Mouse (Mus musculus) brain, embryonic 14.5 days (tissue): ENCODE data around the gene Fcnb. TPM values are rescaled to one million over a fixed set of nuclear protein-coding genes. Genes with fewer than 3 reads are reported as not detected.
A peak's percentile ranks its signal among the peaks of the same experiment; 100 is the strongest.

Source experiments
- DNase-seq: peaks from one replicate; pipeline ENCODE4 v3.0.0-alpha.2; 2011; ENCODE audit warnings: low read depth
- CTCF ChIP-seq: fragments of 200-500 bp; IDR thresholded peaks from 2 replicates; pipeline ENCODE4 v1.5.1; 2012; ENCODE audit warnings: inconsistent platforms, mild to moderate bottlenecking, moderate library complexity, borderline replicate concordance; ENCODE audit not compliant: insufficient read depth, insufficient read length; ENCODE audit errors: extremely low read depth
- POLR2A ChIP-seq: fragments of 200-500 bp; IDR thresholded peaks from 2 replicates; pipeline ENCODE4 v1.6.1; 2012; ENCODE audit warnings: mild to moderate bottlenecking, inconsistent platforms, borderline replicate concordance; ENCODE audit not compliant: poor library complexity, insufficient read depth, insufficient read length, severe bottlenecking; ENCODE audit errors: extremely low read depth
- polyA plus RNA-seq: library from polyadenylated mRNA; depleted of rRNA; stranded (reverse); fragments of >200 nt; gene quantifications from 2 replicates; pipeline ENCODE4 v1.2.3, GENCODE M21; 2012

Fcnb gene
- polyA plus RNA-seq, 1 experiment, result 0.14 TPM

DNA sequence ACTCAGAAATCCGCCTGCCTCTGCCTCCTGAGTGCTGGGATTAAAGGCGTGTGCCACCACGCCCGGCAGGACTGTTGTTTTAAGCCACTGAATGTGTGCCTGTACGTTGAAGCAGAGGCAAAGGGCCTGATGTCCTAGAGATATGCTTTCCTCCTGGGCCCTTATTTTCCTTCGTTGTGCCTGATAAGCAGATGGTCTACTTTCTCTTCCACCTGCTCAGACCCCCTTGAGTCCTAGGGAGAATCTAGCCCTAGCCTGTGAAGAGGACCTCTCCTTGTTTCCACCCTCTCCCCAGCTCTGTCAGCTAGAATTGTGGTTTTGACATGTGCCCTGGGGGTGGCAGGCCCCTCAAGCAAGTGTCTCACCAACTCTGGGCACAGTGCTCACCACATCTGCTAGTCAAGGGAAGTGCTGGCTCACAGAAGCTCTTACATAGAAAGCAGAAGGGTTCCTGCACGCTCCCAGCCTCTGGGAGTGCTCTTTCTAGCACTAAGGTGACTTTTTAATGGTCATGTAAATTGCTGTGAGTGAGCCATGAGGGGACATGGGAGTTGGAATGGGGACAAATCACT is 9.0 kb downstream of the Fcnb start:
- no peak for DNase-seq
- TF ChIP-seq POLR2A, result no peak
- no peak for TF ChIP-seq CTCF

DNA sequence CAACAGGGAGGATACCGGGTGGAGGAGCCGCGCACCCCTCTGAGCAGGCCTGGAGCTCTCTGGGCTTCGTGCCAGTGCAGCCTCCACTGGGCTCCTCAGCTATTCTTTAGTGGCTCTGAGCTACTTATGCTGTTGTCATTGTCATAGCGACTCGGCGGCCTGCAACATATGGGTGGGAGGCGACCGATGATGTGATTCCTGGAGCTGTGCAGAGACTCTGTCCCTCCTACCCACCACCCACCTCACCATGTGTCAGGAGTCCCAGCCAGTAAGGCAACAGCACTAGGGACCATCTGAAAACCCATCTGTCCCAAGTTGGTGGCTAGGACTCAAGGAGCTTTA is 16.2 kb downstream of the Fcnb start:
- TF ChIP-seq CTCF (no peak), POLR2A (no peak)
- peak; percentile 94 for DNase-seq

DNA sequence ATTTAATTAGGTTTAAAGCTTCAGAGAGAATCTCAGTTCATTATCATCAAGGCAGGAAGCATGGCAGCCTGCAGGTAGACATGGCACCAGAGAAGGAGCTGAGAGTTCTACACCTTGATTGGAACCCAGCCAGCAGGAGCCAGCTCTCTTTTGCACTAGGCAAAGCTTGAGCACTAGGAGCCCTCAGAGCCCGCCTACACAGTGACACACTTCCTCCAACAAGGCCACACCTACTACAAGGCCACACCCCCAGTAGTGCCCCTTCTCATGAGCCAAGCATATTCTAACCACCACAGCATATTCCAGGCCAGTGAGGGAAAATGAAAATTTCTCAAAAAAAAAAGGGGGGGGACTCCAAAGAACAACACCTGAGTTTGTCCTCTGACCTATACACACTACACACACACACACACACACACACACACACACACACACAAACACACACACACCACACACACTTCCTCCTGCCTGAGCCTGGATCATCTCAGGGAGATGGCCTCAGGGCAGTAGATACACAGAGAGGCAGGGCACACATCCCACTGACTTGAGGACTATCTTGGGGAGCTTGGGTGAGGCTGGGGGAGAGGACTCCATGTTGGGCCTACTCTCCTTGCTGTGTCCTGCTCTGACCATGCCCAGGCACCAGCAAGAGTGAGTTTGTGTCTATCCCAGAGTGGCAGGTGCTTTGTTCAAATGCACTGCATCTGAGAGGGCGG is 16.7 kb downstream of the Fcnb start:
- no peak for TF ChIP-seq CTCF
- no peak for TF ChIP-seq POLR2A
- DNase-seq, result peak; percentile 34

DNA sequence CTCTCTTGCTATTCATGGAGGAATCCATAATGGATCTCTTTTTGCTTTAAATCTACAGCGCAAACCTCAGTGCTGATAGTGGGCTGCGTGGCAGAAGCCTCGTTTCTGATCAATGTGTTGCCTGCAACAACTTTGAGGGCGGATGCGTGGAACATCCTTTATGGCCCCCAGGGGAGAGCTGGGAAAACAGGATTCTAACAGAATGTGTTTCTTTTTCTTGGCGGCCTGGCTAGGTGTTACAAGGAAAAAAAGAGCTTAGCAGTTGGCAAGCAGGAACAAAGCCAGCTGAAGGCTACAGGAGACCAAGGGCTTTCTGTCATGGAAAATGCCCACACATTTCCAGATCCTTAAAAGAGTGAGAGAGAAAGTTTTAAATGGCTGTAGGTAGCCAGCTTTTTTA is 17.5 kb downstream of the Fcnb start:
- no peak for TF ChIP-seq CTCF
- TF ChIP-seq POLR2A, result no peak
- peak; percentile 68 for DNase-seq

DNA sequence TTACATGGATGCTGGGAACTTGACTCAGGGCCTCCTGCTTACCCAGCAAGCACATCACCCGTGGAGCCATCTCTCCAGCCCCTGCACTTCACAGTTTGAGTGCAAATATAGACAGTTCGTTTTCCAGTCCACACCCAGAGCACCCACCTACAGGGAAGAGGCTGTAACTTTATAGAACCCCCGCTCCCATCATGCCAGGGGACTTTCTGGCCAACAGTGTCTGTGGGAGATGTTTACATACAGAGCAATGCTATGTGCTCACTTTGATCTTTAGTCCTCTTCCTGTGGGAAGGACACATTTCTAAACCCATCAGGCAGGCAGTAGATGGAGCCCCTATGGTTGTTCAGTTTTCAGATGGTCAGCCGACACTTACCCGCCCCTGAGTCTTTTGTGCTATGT is 18.0 kb downstream of the Fcnb start:
- DNase-seq, result no peak
- no peak for TF ChIP-seq POLR2A
- no peak for TF ChIP-seq CTCF

DNA sequence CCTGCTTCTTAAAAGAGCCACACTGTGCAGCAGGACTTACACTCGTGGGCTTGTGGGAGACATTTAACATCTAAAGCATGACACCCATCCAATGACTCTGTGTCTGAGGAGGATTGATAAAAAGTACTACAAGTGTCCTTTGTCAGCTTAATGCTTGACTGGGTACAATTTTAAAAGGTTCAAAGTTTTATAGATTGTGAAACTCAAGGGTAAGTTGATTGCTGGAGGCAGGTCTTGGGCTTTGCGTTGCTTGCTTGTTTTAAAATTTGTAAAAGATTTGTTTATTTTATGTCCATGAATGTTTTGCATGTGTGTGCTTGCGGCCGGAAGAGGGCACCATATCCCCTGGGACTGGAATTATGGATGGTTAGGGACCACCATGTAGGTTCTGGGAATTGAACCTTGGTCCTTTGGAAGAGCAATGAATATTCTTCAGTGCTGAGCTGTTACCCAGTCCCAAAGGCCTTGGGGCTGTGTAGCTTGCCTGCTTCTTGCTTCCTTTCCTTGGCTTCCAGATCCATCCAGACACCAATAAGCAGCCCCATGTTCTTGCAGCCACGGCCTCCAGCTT is 19.5 kb downstream of the Fcnb start:
- no peak for TF ChIP-seq POLR2A
- TF ChIP-seq CTCF, result no peak
- no peak for DNase-seq

DNA sequence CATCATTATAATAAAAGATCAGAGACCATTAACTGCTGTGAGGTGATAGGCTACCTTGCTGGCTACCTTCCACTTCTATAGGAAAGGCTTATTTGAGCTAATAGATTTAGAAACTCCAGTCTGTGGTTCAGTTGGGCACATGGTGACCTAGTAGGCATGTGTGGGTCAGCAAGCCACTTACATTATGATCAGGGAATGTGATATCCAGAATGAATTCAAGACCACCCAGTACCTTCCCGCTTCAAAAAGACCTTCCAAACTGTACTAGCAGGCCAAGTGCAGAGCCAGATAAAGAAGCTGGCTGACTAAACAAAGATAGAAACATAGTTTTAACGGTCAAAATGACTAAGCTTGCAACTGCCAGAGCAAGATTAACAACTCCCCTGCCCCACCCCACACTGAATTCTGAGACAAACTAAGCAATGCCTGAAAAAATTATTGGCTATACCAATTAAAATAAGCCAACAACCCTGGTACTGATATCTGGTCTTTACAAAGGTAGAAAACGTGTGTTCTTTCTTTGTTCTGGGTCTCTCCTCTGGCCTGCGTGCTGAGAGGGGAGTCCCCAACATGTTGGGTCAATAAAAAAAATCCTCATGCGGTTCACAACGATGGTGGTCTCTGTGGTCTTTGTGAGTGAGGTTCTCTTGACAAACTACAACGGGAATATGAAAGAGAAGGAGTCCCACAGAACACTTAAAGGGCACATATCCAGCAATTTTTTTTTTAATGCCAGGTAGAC is 20.2 kb downstream of the Fcnb start:
- DNase-seq, result no peak
- TF ChIP-seq CTCF (no peak), POLR2A (no peak)

DNA sequence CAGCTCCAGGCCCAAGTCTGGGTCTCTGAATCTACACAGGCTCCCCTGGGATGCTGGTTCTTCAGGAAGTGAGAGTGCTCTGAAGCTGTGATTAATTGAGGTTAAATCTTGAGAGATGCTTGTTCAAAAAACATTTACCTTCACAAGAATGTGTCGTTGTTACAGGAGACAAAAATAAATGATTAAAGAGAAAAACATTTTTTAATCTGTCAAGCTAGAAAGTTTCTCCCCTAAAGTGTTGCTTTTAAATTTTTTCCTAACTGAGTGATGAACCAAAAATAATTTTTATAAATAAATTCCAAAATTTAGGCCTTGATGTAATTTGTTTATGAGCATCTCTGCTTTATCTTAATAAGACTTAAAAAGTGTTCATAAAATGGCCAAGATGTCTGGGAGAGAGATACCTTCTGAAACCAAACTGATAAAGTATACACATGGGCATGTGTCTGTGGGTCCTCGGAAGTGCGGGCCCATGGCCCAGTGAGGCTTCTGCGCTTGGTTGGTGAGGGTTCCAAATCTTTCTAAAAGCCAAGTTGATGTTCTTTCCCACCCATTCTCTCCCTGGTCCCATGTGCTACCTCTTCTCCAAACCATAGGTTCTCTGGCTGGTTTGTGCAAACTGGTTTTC is 20.9 kb downstream of the Fcnb start:
- DNase-seq, result no peak
- TF ChIP-seq CTCF (no peak), POLR2A (no peak)

DNA sequence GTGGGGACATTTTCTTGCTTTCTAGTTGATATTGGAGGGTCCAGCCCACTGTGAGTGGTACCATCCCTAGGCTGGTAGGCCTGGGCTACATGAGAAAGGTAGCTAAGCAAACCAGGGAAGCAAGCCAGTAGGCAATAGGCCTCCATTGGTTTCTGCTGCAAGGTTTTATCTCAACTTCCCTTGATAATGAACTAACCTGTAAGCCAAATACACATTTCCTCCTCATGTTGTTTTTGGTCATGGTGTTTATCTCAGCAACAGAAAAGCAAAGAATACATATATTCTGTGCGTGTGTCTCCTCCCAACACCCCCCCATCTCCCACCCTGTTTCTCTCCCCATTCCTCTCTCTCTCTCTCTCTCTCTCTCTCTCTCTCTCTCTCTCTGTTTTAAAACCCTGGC is 24.8 kb downstream of the Fcnb start:
- DNase-seq, result no peak
- TF ChIP-seq CTCF, result no peak
- no peak for TF ChIP-seq POLR2A

DNA sequence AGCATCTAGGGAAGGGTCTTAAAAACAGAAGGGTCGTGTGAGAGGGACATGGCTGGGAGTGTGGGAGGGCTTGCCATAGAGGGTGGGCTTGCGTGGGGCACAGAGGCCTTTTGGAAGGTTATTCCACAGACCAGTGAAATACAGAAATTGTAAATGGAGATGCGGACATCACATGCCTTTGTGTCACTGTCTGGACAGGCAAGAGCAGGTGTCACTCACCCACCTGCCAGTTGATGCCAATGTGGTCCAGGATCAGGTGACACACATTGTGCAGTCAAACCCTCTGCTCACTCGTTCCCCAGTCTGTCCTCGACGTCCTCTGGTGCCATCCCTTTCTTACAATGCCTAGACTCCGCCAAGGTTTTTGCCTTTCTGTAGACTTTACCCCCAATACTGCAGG is 37.6 kb downstream of the Fcnb start:
- DNase-seq, result no peak
- TF ChIP-seq CTCF, result no peak
- TF ChIP-seq POLR2A, result no peak

DNA sequence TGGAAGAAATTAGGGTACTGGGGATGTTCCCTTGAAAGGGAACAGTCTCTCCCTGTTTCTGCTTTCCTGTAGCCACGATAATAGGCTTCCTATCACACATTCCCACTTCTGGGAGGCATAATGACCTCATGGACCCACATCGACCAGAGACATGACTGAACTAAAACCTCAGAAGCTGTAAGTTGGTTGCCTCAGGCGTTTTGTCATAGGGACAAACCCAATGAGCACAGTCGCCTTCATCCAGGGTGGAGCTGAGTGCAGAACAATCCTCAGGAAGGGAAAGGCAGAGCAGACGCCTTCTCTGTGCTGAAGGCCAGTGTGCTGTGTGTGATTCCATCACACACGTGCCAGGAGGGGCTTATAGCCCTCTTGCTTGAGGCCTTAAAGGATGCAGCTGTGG is 38.4 kb downstream of the Fcnb start:
- no peak for DNase-seq
- TF ChIP-seq POLR2A (no peak), CTCF (no peak)
